Mouse (Mus musculus): ENCODE measurements around the gene Gm20388.

Gene Gm20388

GRCm38 (mm10) chr8:121528790-121529189, 1618.1 kb downstream of the Gm20388 start:
- intact Hi-C loops (cut with DNase I) = no loop called here

GRCm38 (mm10) chr8:121530639-121531038, 1620.0 kb downstream of the Gm20388 start:
- intact Hi-C loops (cut with DNase I) = no loop called here

- intact Hi-C loops (cut with DNase I) = no loop called here
Measured at GRCm38 (mm10) chr8:121532381-121532780, 1621.7 kb downstream of the Gm20388 start.

GRCm38 (mm10) chr8:121541862-121542261, 1631.2 kb downstream of the Gm20388 start:
- intact Hi-C loops (cut with DNase I) = no loop called here

- intact Hi-C loops (cut with DNase I) = no loop called here
Measured at GRCm38 (mm10) chr8:121542901-121543300, 1632.3 kb downstream of the Gm20388 start.

- intact Hi-C loops (cut with DNase I) = no loop called here
Measured at GRCm38 (mm10) chr8:121544276-121544785, 1633.7 kb downstream of the Gm20388 start, which contains the start of gene 1700018B08Rik. Gene 1700018B08Rik, minus strand, starts transcription at chr8:121544320.

- intact Hi-C loops (cut with DNase I) = loop anchor here (5.0 kb wide), 2 partner anchors 47 to 142 kb away; partner anchors contain the start of gene Map1lc3b
Measured at GRCm38 (mm10) chr8:121544936-121545335, 1634.3 kb downstream of the Gm20388 start.

GRCm38 (mm10) chr8:121547132-121547531, 1636.5 kb downstream of the Gm20388 start:
- intact Hi-C loops (cut with DNase I) = loop anchor here (5.0 kb wide), 2 partner anchors 45 to 140 kb away; partner anchors contain the start of gene Map1lc3b

- intact Hi-C loops (cut with DNase I) = no loop called here
Measured at GRCm38 (mm10) chr8:121550056-121550455, 1639.4 kb downstream of the Gm20388 start.

GRCm38 (mm10) chr8:121551065-121551985, 1640.7 kb downstream of the Gm20388 start:
- intact Hi-C loops (cut with DNase I) = no loop called here

- intact Hi-C loops (cut with DNase I) = no loop called here
Measured at GRCm38 (mm10) chr8:121552506-121552905, 1641.9 kb downstream of the Gm20388 start.

- intact Hi-C loops (cut with DNase I) = no loop called here
Measured at GRCm38 (mm10) chr8:121553831-121554475, 1643.3 kb downstream of the Gm20388 start.

GRCm38 (mm10) chr8:121557746-121558145, 1647.1 kb downstream of the Gm20388 start:
- intact Hi-C loops (cut with DNase I) = no loop called here

GRCm38 (mm10) chr8:121558538-121558937, 1647.9 kb downstream of the Gm20388 start:
- intact Hi-C loops (cut with DNase I) = no loop called here

GRCm38 (mm10) chr8:121559801-121560200, 1649.2 kb downstream of the Gm20388 start:
- intact Hi-C loops (cut with DNase I) = no loop called here

GRCm38 (mm10) chr8:121560432-121561100, 1649.9 kb downstream of the Gm20388 start:
- intact Hi-C loops (cut with DNase I) = no loop called here

- intact Hi-C loops (cut with DNase I) = no loop called here
Measured at GRCm38 (mm10) chr8:121561636-121562345, 1651.2 kb downstream of the Gm20388 start.

GRCm38 (mm10) chr8:121562941-121563351, 1652.3 kb downstream of the Gm20388 start:
- intact Hi-C loops (cut with DNase I) = no loop called here

- intact Hi-C loops (cut with DNase I) = no loop called here
Measured at GRCm38 (mm10) chr8:121563701-121564100, 1653.1 kb downstream of the Gm20388 start.

GRCm38 (mm10) chr8:121568321-121568720, 1657.7 kb downstream of the Gm20388 start:
- intact Hi-C loops (cut with DNase I) = no loop called here

GRCm38 (mm10) chr8:121570335-121570734, 1659.7 kb downstream of the Gm20388 start:
- intact Hi-C loops (cut with DNase I) = no loop called here

Measured in adrenal gland (tissue).